Mouse (Mus musculus) CH12.LX (cell line): ENCODE results near the gene Lama2.

ENCODE experiments used
- CTCF ChIP-seq, 2 experiments: IDR thresholded peaks in 1 of 2; conservative IDR thresholded peaks in 1 of 2; 2 replicates each; pipeline ENCODE4 v1.5.1; 2011 to 2012; ENCODE audit warnings: low read depth in 2 of 2, low read length in 2 of 2, improper control_type of control experiment in 1 of 2, inconsistent platforms in 1 of 2, mild to moderate bottlenecking in 1 of 2, moderate library complexity in 1 of 2
- MEF2A ChIP-seq: IDR thresholded peaks from 2 replicates; pipeline ENCODE4 v1.6.1; 2014; ENCODE audit warnings: low read depth, mild to moderate bottlenecking, inconsistent platforms, low read length, improper control_type of control experiment, borderline replicate concordance
- PAX5 ChIP-seq: IDR thresholded peaks from 2 replicates; pipeline ENCODE4 v1.6.1; 2012; ENCODE audit warnings: low read length, inconsistent platforms, mixed read lengths
- POLR2A ChIP-seq: IDR thresholded peaks from 2 replicates; pipeline ENCODE4 v1.6.1; 2011; ENCODE audit warnings: low read depth, mild to moderate bottlenecking, improper control_type of control experiment, low read length
- RAD21 ChIP-seq: IDR thresholded peaks from 2 replicates; pipeline ENCODE4 v1.6.1; 2011; ENCODE audit warnings: low read depth, mild to moderate bottlenecking, low read length, improper control_type of control experiment, moderate library complexity
- TCF12 ChIP-seq: IDR thresholded peaks from 2 replicates; pipeline ENCODE4 v1.6.1; 2014; ENCODE audit warnings: low read depth, mild to moderate bottlenecking, inconsistent platforms, low read length, improper control_type of control experiment

DNA sequence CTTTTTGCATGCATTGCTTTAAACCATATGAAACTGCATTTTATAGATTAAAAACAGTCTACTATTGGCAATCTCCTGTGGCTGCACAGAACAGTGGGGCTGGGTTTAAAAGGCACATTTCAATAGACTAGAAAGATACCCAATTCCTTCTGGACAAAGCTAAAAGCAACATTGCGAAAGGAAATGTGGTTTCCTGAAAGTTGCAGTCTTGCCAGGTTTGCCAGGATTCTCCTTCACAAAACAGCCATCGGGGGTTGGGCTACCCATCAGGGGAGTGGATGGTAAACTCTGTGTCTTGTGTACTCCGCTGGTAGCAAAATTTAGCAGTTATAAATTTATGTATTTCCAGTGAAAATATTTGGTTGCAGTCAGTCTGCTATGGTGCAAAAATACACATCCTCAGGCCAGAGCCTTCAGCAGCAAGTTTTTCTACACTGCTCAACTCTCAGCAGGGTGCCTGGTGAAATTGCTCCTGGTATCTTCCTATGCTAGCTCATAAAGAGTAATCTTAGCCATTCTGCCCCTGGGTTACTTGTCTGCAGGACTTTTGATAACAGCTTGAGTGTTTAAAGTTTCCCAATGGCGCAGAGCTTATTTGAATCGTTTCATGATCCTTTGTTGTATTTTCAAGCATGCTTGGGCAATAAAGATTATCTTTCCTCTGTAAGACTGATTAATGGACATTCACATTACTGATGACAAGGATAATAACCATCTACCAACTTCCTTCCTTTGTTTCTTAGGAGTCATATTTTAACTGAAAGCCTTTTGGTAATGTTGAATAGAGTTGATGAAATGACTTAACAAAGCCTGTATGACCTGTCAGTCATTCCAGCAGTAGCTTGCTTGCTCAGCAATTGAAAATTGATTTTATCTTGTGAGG is 205.7 kb downstream of the Lama2 start:
- TF ChIP-seq CTCF (conservative IDR thresholded peaks at IDR 0.05 in 1 of 2, IDR thresholded peaks at IDR 0.05 in 1 of 2; ENCODE audit: low read depth in 2 of 2, low read length in 2 of 2) (no peak), MEF2A (no peak), PAX5 (no peak), POLR2A (no peak), TCF12 (no peak), RAD21 (no peak)
